Comparison of ENCODE assay signal across 23 mouse cellular contexts in the genomic region with DNA sequence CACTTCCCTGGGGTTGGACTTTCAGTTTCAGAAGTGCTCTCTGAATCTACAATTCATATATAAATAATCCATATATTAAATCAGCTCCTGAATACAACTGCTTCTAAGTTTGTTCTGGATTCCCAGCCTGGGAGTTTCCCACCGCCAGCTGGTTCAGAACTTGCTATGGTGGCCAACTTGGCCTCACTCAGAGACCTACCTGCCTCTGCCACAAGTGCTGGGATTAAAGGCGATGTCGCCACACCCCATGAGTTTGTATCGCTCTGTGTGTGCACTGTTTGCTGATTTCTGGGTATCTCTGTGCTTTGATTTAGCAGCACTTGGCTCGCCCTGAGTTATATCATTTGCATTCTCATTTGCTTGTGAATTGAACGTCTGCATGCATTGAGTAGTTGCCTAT. TPM values are rescaled to one million over a fixed set of nuclear protein-coding genes. Genes with fewer than 3 reads are reported as not detected.
DNase-seq lines count a peak whose midpoint lies in the region; ATAC-seq and TF ChIP-seq lines count a peak whose summit lies in the region.
"Had no signal": no experiment of that assay in that cellular context is flagged by ENCODE, and none has a peak within 500 bp of the region (broad histone marks: within the 10 kb centered on the region; RNA-seq: fewer than 3 reads in every experiment).

No protein-coding gene starts in this region.

- no peaks in the 10 kb centered on the region for H3K27me3 ChIP-seq in thymus, adult 2 months (ENCODE audit: control insufficient read depth, insufficient read depth, low read length)
- H3K27me3 ChIP-seq: embryonic facial prominence, embryonic 13.5 days; embryonic facial prominence, embryonic 15.5 days; forebrain, embryonic 12.5 days had no signal

- TF ChIP-seq CTCF in thymus, adult 2 months (IDR thresholded peaks at IDR 0.05; ENCODE audit: borderline replicate concordance, control insufficient read depth, extremely low read depth, insufficient read depth, low read length, poor library complexity): no peak

- H3K4me1 ChIP-seq in thymus, adult 2 months (replicated peaks; ENCODE audit: control insufficient read depth, insufficient read depth, low read length): peaks cover 53% of the 10 kb centered on the region
- H3K4me1 ChIP-seq: embryonic facial prominence, embryonic 13.5 days; embryonic facial prominence, embryonic 15.5 days had no signal

- 83% methylated on average over 6 of the region's 6 CpGs for WGBS in thymus, adult 2 months

- TF ChIP-seq POLR2A in thymus, adult 2 months (IDR thresholded peaks at IDR 0.05; ENCODE audit: control insufficient read depth, extremely low read depth, insufficient read depth, low read length, poor library complexity): no peak

- ATAC-seq in CD4-positive, CD25-positive, alpha-beta regulatory T cell, adult 4 months: no peak
- ATAC-seq in cerebellum, adult (ENCODE audit: insufficient number of reproducible peaks, low FRiP score, low TSS enrichment): no peak
- ATAC-seq: forebrain, embryonic 14.5 days; forebrain, embryonic 16.5 days had no signal

- H3K36me3 ChIP-seq in thymus, adult 2 months (ENCODE audit: control insufficient read depth, insufficient read depth, low read length): no peaks in the 10 kb centered on the region
- H3K36me3 ChIP-seq: embryonic facial prominence, embryonic 13.5 days; embryonic facial prominence, embryonic 15.5 days; forebrain, embryonic 10.5 days; forebrain, embryonic 12.5 days had no signal

- peak overlapping the region; percentile 63 for H3K27ac ChIP-seq in thymus, adult 2 months (ENCODE audit: control insufficient read depth, insufficient read depth, low read length)
- H3K27ac ChIP-seq: embryonic facial prominence, embryonic 13.5 days; embryonic facial prominence, embryonic 15.5 days; forebrain, embryonic 10.5 days; forebrain, embryonic 12.5 days had no signal

- no peak overlapping the region for H3K4me3 ChIP-seq in thymus, adult 2 months (ENCODE audit: control insufficient read depth, insufficient read depth, low read length)
- H3K4me3 ChIP-seq: embryonic facial prominence, embryonic 13.5 days; embryonic facial prominence, embryonic 15.5 days; erythroblast, embryonic 14.5 days; forebrain, embryonic 10.5 days; forebrain, embryonic 12.5 days had no signal

- DNase-seq in CD4-positive, CD25-positive, alpha-beta regulatory T cell, adult 2 months (ENCODE audit: low read depth, low spot score): peak; percentile 58
- DNase-seq in thymus, adult 2 months: no peak
- DNase-seq in thymus, postnatal 14 days: no peak
- peak; percentile 49 for DNase-seq in naive thymus-derived CD4-positive, alpha-beta T cell, adult 2 months (ENCODE audit: low read depth)
- DNase-seq: adrenal gland, adult 2 months; adrenal gland, postnatal 10 days; adrenal gland, postnatal 25 days; B cell, adult 2 months; cerebellum, adult 11-12 months; cerebellum, adult 2 months; cerebellum, adult 9-10 months; cerebellum, postnatal 14 days; cerebellum, postnatal 36 days; embryo, embryonic 11 days had no signal

RNA-seq across cellular contexts. Expression of gene Cd5, which starts 13.3 kb away (rescaled TPM):
- polyA plus RNA-seq in CD4-positive, CD25-positive, alpha-beta regulatory T cell, adult 4 months (2017; shearing (Covaris generic)): 100 to 1,000 TPM; 449 to 646 TPM
- 250 and 282 TPM in 2 replicates for polyA plus RNA-seq in thymus, adult 2 months (2012; rRNA removed)
- polyA plus RNA-seq: erythroblast, embryonic 14.5 days; forebrain, embryonic 10.5 days; forebrain, embryonic 12.5 days had no signal

Comparison
In these comparisons a context has a peak if more than half of its experiments do, and no peak if none do; other contexts are left out.
1. DNase-seq: peak in CD4-positive, CD25-positive, alpha-beta regulatory T cell, adult 2 months (single experiment) and naive thymus-derived CD4-positive, alpha-beta T cell, adult 2 months (single experiment); none in thymus, adult 2 months (single experiment) and thymus, postnatal 14 days (single experiment).